Mouse (Mus musculus): ENCODE data around the gene Wasf1. TPM values are rescaled to one million over a fixed set of nuclear protein-coding genes. Genes with fewer than 3 reads are reported as not detected.

Gene Wasf1
- total and polyA plus RNA-seq, 3 experiments, result 1.6 to 14.4 TPM; not detected in 1

DNA sequence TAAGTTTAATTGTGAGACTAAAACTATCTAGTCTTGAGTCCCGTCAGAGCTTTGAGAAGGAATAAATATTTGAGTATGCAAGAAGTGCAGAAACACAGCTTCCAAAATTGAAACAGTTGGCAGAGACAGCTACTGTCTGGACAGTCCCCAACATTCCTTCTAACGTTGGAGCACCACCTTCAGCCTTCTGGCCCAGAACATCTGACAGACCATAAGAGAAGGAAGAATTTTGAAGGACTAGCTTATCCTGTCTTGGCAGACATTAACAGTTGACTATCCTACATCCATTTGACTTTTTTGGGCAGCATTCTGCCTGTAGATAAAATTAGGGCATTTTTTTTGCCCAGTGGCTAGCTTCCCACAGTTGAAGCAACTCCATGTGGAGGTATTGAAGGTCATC is 32.0 kb downstream of the Wasf1 start:
- Histone ChIP-seq H3K9me3 (replicated peaks; ENCODE audit: insufficient read depth, low read length) (no peaks in the 10 kb centered on the region), H3K27me3 (ENCODE audit: control insufficient read depth in 1 of 2, insufficient read depth in 2 of 2, low read length in 2 of 2) (no peaks in the 10 kb centered on the region), H3K9ac (ENCODE audit: control insufficient read depth, low read depth, low read length, poor library complexity, severe bottlenecking) (no peak overlapping the region), H3K36me3 (ENCODE audit: control insufficient read depth in 1 of 2, insufficient read depth in 2 of 2, low read length in 2 of 2) (peaks cover 0 to 5% of the 10 kb centered on the region in 2 experiments; a peak in 1 of 4 replicates), H3K4me1 (ENCODE audit: control insufficient read depth in 1 of 2, insufficient read depth in 2 of 2, low read length in 2 of 2) (peaks cover 0 to 4% of the 10 kb centered on the region in 2 experiments; a peak in 2 of 4 replicates), H3K27ac (ENCODE audit: control insufficient read depth, low read depth, low read length) (no peak overlapping the region), H3K79me2 (ENCODE audit: control insufficient read depth, insufficient read depth, low read length, poor library complexity) (no peaks in the 10 kb centered on the region; the same call in 1 of the 2 replicates), H3K4me3 (ENCODE audit: control insufficient read depth in 1 of 2, insufficient read depth in 1 of 2, low read depth in 2 of 2, low read length in 2 of 2) (no peak overlapping the region)
- DNase-seq (ENCODE audit: low read depth, low spot score), result no peak
- TF ChIP-seq ELF1 (IDR thresholded peaks at IDR 0.05; ENCODE audit: low read depth, low read length) (no peak), RCOR1 (IDR thresholded peaks at IDR 0.05; ENCODE audit: low read depth, low read length) (no peak), HCFC1 (IDR thresholded peaks at IDR 0.05; ENCODE audit: low read depth, low read length) (no peak), ZKSCAN1 (IDR thresholded peaks at IDR 0.05; ENCODE audit: low read depth, low read length) (no peak), KAT2A (conservative IDR thresholded peaks at IDR 0.05; ENCODE audit: low read depth, low read length) (no peak), USF1 (IDR thresholded peaks at IDR 0.05; ENCODE audit: low read depth, low read length) (no peak), EP300 (IDR thresholded peaks at IDR 0.05; ENCODE audit: low read depth in 1 of 2, low read length in 2 of 2) (no peak), ZMIZ1 (IDR thresholded peaks at IDR 0.05; ENCODE audit: low read depth, low read length) (no peak), MXI1 (IDR thresholded peaks at IDR 0.05; ENCODE audit: low read depth, low read length) (no peak), TCF12 (IDR thresholded peaks at IDR 0.05; ENCODE audit: low read depth, low read length) (no peak), RAD21 (IDR thresholded peaks at IDR 0.05; ENCODE audit: low read depth, low read length) (no peak), TBP (IDR thresholded peaks at IDR 0.05; ENCODE audit: low read depth, low read length) (no peak)

DNA sequence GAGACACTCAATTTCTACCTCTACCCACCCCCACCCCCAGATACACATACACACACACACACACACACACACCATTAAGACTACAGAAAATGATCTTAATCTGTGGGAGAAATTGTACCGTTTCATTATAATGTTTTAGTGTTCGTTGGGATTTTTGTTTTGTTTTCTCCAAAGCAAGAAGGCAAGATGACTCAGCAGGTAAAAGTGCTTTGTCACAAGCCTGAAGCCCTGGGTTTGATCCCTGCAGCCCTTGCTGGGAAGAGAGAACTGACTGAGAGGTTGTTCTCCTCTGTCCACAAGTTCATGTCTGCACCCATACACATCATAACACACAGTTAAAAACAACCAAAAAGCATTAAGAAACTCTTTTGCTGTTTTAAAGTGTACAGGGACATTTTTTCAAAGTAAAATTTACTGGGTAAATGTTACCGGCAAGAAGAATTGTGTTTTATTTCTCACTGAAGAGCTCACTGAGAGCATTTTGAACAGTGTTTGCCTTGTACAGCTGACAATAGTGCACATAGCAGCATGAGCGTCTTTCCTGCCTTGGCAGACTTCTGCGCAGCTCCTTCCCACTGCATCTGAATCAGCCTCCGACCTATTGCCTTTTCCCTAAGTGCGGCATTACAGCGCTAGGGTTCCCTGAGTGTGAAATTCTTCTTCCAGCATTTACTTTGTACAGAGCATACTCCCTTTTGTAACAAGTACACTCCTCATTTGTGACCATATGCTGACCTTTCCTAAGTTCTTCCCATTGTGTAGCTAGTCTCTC is 35.6 kb downstream of the Wasf1 start:
- peaks cover 0 to 5% of the 10 kb centered on the region in 2 experiments; a peak in 2 of 4 replicates for H3K36me3 ChIP-seq (ENCODE audit: control insufficient read depth in 1 of 2, insufficient read depth in 2 of 2, low read length in 2 of 2)
- peak; percentile 56 for DNase-seq (ENCODE audit: low read depth, low spot score)
- H3K79me2 ChIP-seq (ENCODE audit: control insufficient read depth, insufficient read depth, low read length, poor library complexity), result no peaks in the 10 kb centered on the region; the same call in 1 of the 2 replicates
- H3K4me3 ChIP-seq (ENCODE audit: control insufficient read depth in 1 of 2, insufficient read depth in 1 of 2, low read depth in 2 of 2, low read length in 2 of 2), result no peak overlapping the region
- H3K4me1 ChIP-seq (ENCODE audit: control insufficient read depth in 1 of 2, insufficient read depth in 2 of 2, low read length in 2 of 2), result peaks cover 0 to 4% of the 10 kb centered on the region in 2 experiments; a peak in 2 of 4 replicates
- H3K27me3 ChIP-seq (ENCODE audit: control insufficient read depth in 1 of 2, insufficient read depth in 2 of 2, low read length in 2 of 2), result no peaks in the 10 kb centered on the region
- no peak overlapping the region; the same call in 1 of the 2 replicates for H3K27ac ChIP-seq (ENCODE audit: control insufficient read depth, low read depth, low read length)
- H3K9ac ChIP-seq (ENCODE audit: control insufficient read depth, low read depth, low read length, poor library complexity, severe bottlenecking), result no peak overlapping the region
- TF ChIP-seq ETS1 (IDR thresholded peaks at IDR 0.05; ENCODE audit: low read depth, low read length) (no peak), KAT2A (conservative IDR thresholded peaks at IDR 0.05; ENCODE audit: low read depth, low read length) (no peak), CTCF (IDR thresholded peaks at IDR 0.05 in 2 of 3, conservative IDR thresholded peaks at IDR 0.05 in 1 of 3; ENCODE audit: control insufficient read depth in 1 of 3, insufficient read depth in 1 of 3, low read depth in 2 of 3, low read length in 3 of 3, poor library complexity in 1 of 3, severe bottlenecking in 1 of 3) (no peak), EP300 (IDR thresholded peaks at IDR 0.05; ENCODE audit: low read depth in 1 of 2, low read length in 2 of 2) (0 out of 4 replicates have a peak, but pooled peaks of 1 of the 2 experiments have one; percentile 6), MAX (IDR thresholded peaks at IDR 0.05; ENCODE audit: low read length) (no peak), MAFK (IDR thresholded peaks at IDR 0.05; ENCODE audit: borderline replicate concordance, low read depth, low read length) (no peak)
- H3K9me3 ChIP-seq (replicated peaks; ENCODE audit: insufficient read depth, low read length), result no peaks in the 10 kb centered on the region

Measured in MEL (cell line).